Mouse (Mus musculus) E14TG2a.4 (cell line): Measurements from ENCODE around the gene Cdc27.
A peak's percentile ranks its signal among the peaks of the same experiment; 100 is the strongest.
"Not testable (repeated sequence)": the region's sequence is repeated elsewhere in the genome, so short reads cannot be mapped to it uniquely, and the experiment has no call there.

Experiments
- H3K27me3 ChIP-seq: 2 replicates; pipeline ENCODE4 v1.6.1; 2014; ENCODE audit warnings: low read length, control low read depth; ENCODE audit not compliant: insufficient read depth
- H3K36me3 ChIP-seq: 2 replicates; pipeline ENCODE4 v1.6.1; 2014; ENCODE audit warnings: low read length, control low read depth; ENCODE audit not compliant: insufficient read depth
- H3K4me1 ChIP-seq: replicated peaks from 2 replicates; pipeline ENCODE4 v1.6.1; 2014; ENCODE audit warnings: low read depth, low read length, control low read depth
- H3K4me3 ChIP-seq: replicated peaks from 2 replicates; pipeline ENCODE4 v1.5.1; 2014; ENCODE audit warnings: mild to moderate bottlenecking, low read length
- H3K9me3 ChIP-seq: 2 replicates; pipeline ENCODE4 v1.6.1; 2014; ENCODE audit warnings: low read length, control low read depth
- CTCF ChIP-seq: conservative IDR thresholded peaks from 2 replicates; pipeline ENCODE4 v1.5.1; 2014; ENCODE audit warnings: low read length
- NANOG ChIP-seq: IDR thresholded peaks from 2 replicates; pipeline ENCODE4 v1.6.1; 2014; ENCODE audit warnings: borderline replicate concordance, low read length, mixed read lengths
- POU5F1 ChIP-seq: IDR thresholded peaks from 2 replicates; pipeline ENCODE4 v1.6.1; 2014; ENCODE audit warnings: low read length, borderline replicate concordance

Cdc27 gene

DNA sequence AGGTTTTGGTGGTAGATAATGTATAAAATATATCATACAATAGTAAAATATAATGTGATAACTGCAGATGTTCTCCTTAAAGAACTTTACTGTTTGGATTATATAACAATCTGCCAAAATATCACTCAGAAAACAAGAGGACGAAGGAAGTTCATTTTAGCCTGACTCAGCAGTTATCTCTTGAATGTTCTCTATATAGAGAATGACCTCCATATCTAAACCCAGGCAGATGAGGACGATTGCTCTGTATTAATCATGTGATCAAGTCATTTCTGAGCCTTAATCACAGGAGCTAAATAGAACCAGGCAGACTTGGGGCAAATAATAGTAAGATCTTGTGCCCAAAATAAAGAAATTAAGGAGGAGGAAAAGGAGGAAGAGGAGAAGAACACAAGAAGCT is 5.9 kb downstream of the Cdc27 start:
- no peak for TF ChIP-seq CTCF
- no peak for TF ChIP-seq POU5F1
- no peak for TF ChIP-seq NANOG
- peaks cover 26% of the 10 kb centered on the region for H3K36me3 ChIP-seq
- H3K4me3 ChIP-seq: no peak overlapping the region
- no peaks in the 10 kb centered on the region for H3K9me3 ChIP-seq
- H3K27me3 ChIP-seq: no peaks in the 10 kb centered on the region
- H3K4me1 ChIP-seq: peaks cover 56% of the 10 kb centered on the region

- Histone ChIP-seq H3K4me1 (peaks cover 44% of the 10 kb centered on the region), H3K36me3 (peaks cover 23% of the 10 kb centered on the region)
- not testable (repeated sequence) for H3K4me3 ChIP-seq, H3K9me3 ChIP-seq, H3K27me3 ChIP-seq
Observed at GRCm38 (mm10) chr11:104543337-104543736, 7.1 kb downstream of the Cdc27 start.

DNA sequence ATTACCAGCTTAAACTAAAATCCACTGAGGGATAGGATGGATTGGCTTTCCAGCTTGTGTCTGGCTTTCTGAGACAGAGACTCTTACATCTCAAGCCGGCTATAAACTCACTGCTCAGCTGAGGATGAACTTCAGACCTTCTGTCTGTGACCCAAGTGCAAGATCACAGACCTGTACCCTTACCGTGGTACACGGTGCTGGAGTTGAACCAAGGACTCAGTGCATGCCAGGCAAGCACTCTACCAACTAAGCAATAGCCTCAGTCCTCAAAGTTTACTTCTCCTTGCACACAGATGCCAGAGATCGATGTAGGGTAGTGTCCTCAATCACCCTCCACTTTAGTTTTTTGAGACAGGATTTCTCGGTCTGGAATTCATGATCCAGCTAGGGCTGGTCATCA is 10.6 kb downstream of the Cdc27 start:
- H3K27me3 ChIP-seq: no peaks in the 10 kb centered on the region
- peaks cover 21% of the 10 kb centered on the region; the same call in 1 of the 2 replicates for H3K36me3 ChIP-seq
- H3K4me3 ChIP-seq: no peak overlapping the region
- TF ChIP-seq POU5F1 (no peak), NANOG (no peak), CTCF (no peak)
- H3K9me3 ChIP-seq: no peaks in the 10 kb centered on the region
- peaks cover 13% of the 10 kb centered on the region for H3K4me1 ChIP-seq

GRCm38 (mm10) chr11:104537945-104538555 is 12.4 kb downstream of the Cdc27 start:
- H3K4me1 ChIP-seq: peaks cover 9% of the 10 kb centered on the region; the same call in 1 of the 2 replicates
- no peaks in the 10 kb centered on the region for H3K27me3 ChIP-seq
- peaks cover 38% of the 10 kb centered on the region for H3K36me3 ChIP-seq
- TF ChIP-seq NANOG (no peak), POU5F1 (no peak), CTCF (no peak)
- no peaks in the 10 kb centered on the region for H3K9me3 ChIP-seq
- no peak overlapping the region for H3K4me3 ChIP-seq

GRCm38 (mm10) chr11:104536843-104537242 is 13.6 kb downstream of the Cdc27 start:
- H3K9me3 ChIP-seq: no peaks in the 10 kb centered on the region
- H3K36me3 ChIP-seq: peaks cover 49% of the 10 kb centered on the region
- H3K4me3 ChIP-seq: no peak overlapping the region
- no peak for TF ChIP-seq NANOG
- TF ChIP-seq CTCF: no peak
- TF ChIP-seq POU5F1: no peak
- H3K4me1 ChIP-seq: peaks cover 7% of the 10 kb centered on the region; the same call in 1 of the 2 replicates
- H3K27me3 ChIP-seq: no peaks in the 10 kb centered on the region

GRCm38 (mm10) chr11:104525935-104526334 is 24.5 kb downstream of the Cdc27 start:
- 0 out of 2 replicates have a peak, but pooled peaks cover 6% of the 10 kb centered on the region for H3K4me1 ChIP-seq
- H3K36me3 ChIP-seq: peaks cover 92% of the 10 kb centered on the region
- no peaks in the 10 kb centered on the region for H3K27me3 ChIP-seq
- no peak overlapping the region for H3K4me3 ChIP-seq
- no peak for TF ChIP-seq POU5F1
- no peak for TF ChIP-seq CTCF
- no peak for TF ChIP-seq NANOG
- no peaks in the 10 kb centered on the region for H3K9me3 ChIP-seq

DNA sequence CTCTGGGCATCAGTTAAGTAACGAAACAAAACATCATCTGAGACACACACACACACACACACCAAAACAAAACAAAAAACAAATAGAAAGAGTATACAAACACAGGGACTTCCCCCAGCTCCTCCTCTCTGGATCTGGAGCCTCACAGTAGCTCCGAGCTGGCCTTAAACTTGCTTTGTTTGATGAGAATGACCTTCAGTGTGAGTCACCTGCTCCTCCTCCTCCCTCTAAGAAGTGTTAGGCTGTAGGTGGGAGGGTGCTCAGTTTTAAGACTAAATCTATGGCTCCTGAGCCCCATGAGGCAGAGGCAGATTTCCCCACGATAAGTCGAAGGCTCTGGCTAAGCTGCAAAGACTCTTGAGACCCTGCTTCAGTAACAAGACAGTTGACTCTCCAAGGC is 38.0 kb downstream of the Cdc27 start:
- no peak for TF ChIP-seq NANOG
- TF ChIP-seq POU5F1: no peak
- no peak for TF ChIP-seq CTCF
- Histone ChIP-seq H3K9me3 (no peaks in the 10 kb centered on the region), H3K4me3 (no peak overlapping the region), H3K4me1 (peaks cover 5% of the 10 kb centered on the region; the same call in 1 of the 2 replicates), H3K36me3 (peaks cover 91% of the 10 kb centered on the region), H3K27me3 (no peaks in the 10 kb centered on the region)

GRCm38 (mm10) chr11:104510606-104511005 is 39.8 kb downstream of the Cdc27 start:
- Histone ChIP-seq H3K27me3 (no peaks in the 10 kb centered on the region), H3K9me3 (no peaks in the 10 kb centered on the region), H3K4me3 (no peak overlapping the region), H3K4me1 (peaks cover 5% of the 10 kb centered on the region; the same call in 1 of the 2 replicates), H3K36me3 (peaks cover 90% of the 10 kb centered on the region)
- peak; percentile 51 for TF ChIP-seq CTCF
- no peak for TF ChIP-seq NANOG
- TF ChIP-seq POU5F1: no peak

GRCm38 (mm10) chr11:104508455-104508854 is 42.0 kb downstream of the Cdc27 start:
- H3K4me3 ChIP-seq: no peak overlapping the region
- H3K4me1 ChIP-seq: peaks cover 6% of the 10 kb centered on the region; the same call in 1 of the 2 replicates
- no peaks in the 10 kb centered on the region for H3K27me3 ChIP-seq
- H3K9me3 ChIP-seq: no peaks in the 10 kb centered on the region
- TF ChIP-seq POU5F1 (no peak), NANOG (no peak), CTCF (no peak)
- peaks cover 86% of the 10 kb centered on the region for H3K36me3 ChIP-seq
